Mouse (Mus musculus) kidney, embryonic 16.5 days (tissue): ENCODE results near the gene Vmn2r7. TPM values are rescaled to one million over a fixed set of nuclear protein-coding genes. Genes with fewer than 3 reads are reported as not detected.
"Not testable (repeated sequence)": the region's sequence is repeated elsewhere in the genome, so short reads cannot be mapped to it uniquely, and the experiment has no call there.

Source experiments
- ATAC-seq: fragments of 200-750 bp; cut with Nextera tagmentation; 2 replicates; pipeline ENCODE4 v1.8.0; 2017; ENCODE audit warnings: moderate TSS enrichment; ENCODE audit not compliant: low FRiP score, low TSS enrichment
- H3K27ac ChIP-seq: fragments of 300-500 bp; sonication (generic); 2 replicates; pipeline ENCODE4 v1.5.1; 2014; ENCODE audit warnings: low read length
- H3K27me3 ChIP-seq: fragments of 300-500 bp; sonication (generic); 2 replicates; pipeline ENCODE4 v1.6.1; 2014; ENCODE audit warnings: low read length, control low read depth, mixed read lengths; ENCODE audit not compliant: insufficient read depth
- H3K36me3 ChIP-seq: fragments of 300-500 bp; sonication (generic); 2 replicates; pipeline ENCODE4 v1.6.1; 2014; ENCODE audit warnings: low read length, control low read depth, mixed read lengths; ENCODE audit not compliant: insufficient read depth
- H3K4me1 ChIP-seq: fragments of 300-500 bp; sonication (generic); 2 replicates; pipeline ENCODE4 v1.6.1; 2014; ENCODE audit warnings: low read length, control low read depth, mixed read lengths; ENCODE audit not compliant: insufficient read depth
- H3K4me2 ChIP-seq: fragments of 300-500 bp; sonication (generic); replicated peaks from 2 replicates; pipeline ENCODE4 v1.6.1; 2014; ENCODE audit warnings: low read depth, low read length
- H3K4me3 ChIP-seq: fragments of 300-500 bp; sonication (generic); 2 replicates; pipeline ENCODE4 v1.5.1; 2014; ENCODE audit warnings: mild to moderate bottlenecking, low read length
- H3K9ac ChIP-seq: fragments of 300-500 bp; sonication (generic); replicated peaks from 2 replicates; pipeline ENCODE4 v1.6.1; 2014; ENCODE audit warnings: low read length
- H3K9me3 ChIP-seq: fragments of 300-500 bp; sonication (generic); 2 replicates; pipeline ENCODE4 v1.6.1; 2016; ENCODE audit warnings: low read length, control low read depth
- WGBS: fragments of 180-500 bp; shearing (Covaris S2); extraction: QIAGEN DNeasy Blood & Tissue Kit; methylation state at CpG from one replicate; pipeline ENCODE4 v1.1.7; 2014; 5-methylcytosine and 5-hydroxymethylcytosine counted together
- polyA plus RNA-seq: library from polyadenylated mRNA; unstranded; fragments of >200 nt; fragmentation: Nextera tagmentation; extraction: Ambion mirVana; gene quantifications from 2 replicates; pipeline ENCODE4 v1.2.1, GENCODE M21; 2015

Gene Vmn2r7
- polyA plus RNA-seq, 1 experiment from 2014 or later = not detected

- H3K4me3 ChIP-seq = no peak overlapping the region
- no peaks in the 10 kb centered on the region for H3K4me1 ChIP-seq
- H3K9me3 ChIP-seq = no peaks in the 10 kb centered on the region
- no peak for ATAC-seq
- H3K9ac ChIP-seq = no peak overlapping the region
- WGBS = 63% methylated on average over 1 of the region's 1 CpGs
- no peak overlapping the region for H3K4me2 ChIP-seq
- no peaks in the 10 kb centered on the region for H3K27me3 ChIP-seq
- H3K36me3 ChIP-seq = no peaks in the 10 kb centered on the region
- no peak overlapping the region for H3K27ac ChIP-seq
Measured at GRCm38 (mm10) chr3:64772132-64772531, 72.4 kb downstream of the Vmn2r7 start.

GRCm38 (mm10) chr3:64756145-64756544 lies 88.4 kb downstream of the Vmn2r7 start:
- Histone ChIP-seq H3K4me3 (no peak overlapping the region), H3K36me3 (no peaks in the 10 kb centered on the region), H3K9ac (no peak overlapping the region), H3K9me3 (no peaks in the 10 kb centered on the region), H3K27ac (no peak overlapping the region), H3K27me3 (no peaks in the 10 kb centered on the region), H3K4me2 (no peak overlapping the region), H3K4me1 (no peaks in the 10 kb centered on the region)
- ATAC-seq = no peak
- 64% methylated on average over 2 of the region's 2 CpGs for WGBS

DNA sequence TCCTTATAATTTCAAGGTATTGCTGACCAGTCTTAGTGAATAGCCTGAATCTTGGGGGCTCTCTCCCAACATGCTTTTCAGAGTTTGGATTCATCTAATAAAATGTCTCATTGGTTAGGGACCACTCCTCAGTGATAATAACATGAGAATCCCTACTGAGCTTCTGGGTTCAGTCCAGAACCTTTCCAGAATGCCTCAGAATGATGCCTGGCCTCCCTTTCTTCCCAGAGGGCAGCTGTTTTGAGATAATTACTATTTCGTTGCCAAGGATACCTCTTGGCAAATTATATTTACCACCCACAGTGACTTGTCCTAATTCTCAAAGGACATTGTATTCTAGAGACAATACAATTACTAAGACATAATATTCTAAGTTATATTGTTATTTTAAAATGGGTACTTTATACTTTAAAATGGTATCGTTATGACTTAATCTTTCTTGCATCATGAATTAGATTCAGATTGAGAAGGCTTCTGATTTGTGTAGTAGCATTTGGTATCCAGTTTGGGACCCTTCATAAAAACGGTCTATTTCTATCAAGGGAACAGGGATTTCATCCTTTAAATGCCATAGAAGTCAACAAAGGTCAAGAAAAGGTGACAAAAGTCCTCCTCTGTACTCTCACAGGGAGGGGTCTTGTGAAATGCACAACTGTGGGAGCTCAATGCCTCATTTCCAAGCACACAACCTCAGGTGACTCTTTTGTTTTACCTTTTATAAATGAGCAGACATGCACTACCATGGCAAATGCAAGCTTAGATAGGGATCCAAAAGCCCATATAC lies 117.2 kb downstream of the Vmn2r7 start:
- H3K27me3 ChIP-seq, ATAC-seq, H3K36me3 ChIP-seq, H3K4me3 ChIP-seq, H3K4me2 ChIP-seq, H3K27ac ChIP-seq, H3K9ac ChIP-seq, H3K9me3 ChIP-seq, H3K4me1 ChIP-seq: not testable (repeated sequence)
- WGBS = 79% methylated on average over 3 of the region's 3 CpGs

DNA sequence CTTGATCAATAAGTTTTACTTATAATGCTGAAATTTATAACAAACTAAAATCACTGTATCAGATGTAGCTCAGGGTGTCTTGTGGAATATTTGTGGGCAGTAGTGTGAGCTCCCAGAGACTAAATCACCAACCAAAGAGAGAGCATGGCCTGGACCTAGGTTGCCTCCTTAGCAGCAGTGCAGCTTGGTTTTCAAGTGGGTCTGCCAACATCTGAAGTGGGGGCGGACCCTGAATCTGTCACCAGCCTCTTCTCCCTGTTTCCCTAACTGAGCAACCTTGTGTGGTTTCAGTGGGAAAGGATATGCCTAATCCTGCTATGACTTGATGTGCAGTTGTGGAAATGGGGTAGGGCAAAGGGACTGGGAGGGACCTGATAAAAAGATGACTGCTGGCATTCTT lies 118.8 kb downstream of the Vmn2r7 start:
- not testable (repeated sequence) for ATAC-seq, H3K9ac ChIP-seq, H3K27ac ChIP-seq, H3K36me3 ChIP-seq, H3K4me3 ChIP-seq, H3K4me2 ChIP-seq, H3K9me3 ChIP-seq, H3K27me3 ChIP-seq, H3K4me1 ChIP-seq
- WGBS = 96% methylated on average over 1 of the region's 1 CpGs

DNA sequence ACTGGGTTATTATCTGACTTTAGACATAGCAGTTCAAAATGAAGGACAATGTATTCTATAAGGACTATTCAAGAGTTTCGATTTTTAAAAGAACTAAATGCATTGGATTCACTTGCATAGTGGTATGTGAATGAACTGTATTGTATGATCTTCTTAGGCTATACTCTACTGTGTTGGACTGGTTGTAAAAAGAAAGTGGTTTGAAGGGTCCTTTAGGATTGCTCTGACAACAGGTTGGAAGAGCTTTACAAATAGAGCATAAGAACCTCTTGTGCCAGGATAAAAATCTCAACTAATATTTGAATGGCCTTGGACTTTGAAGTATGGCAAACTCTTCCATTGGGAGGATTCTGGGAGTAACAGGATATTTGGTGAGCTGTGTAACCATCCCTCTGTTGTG lies 168.5 kb downstream of the Vmn2r7 start:
- WGBS = 84% methylated on average over 1 of the region's 1 CpGs
- not testable (repeated sequence) for ATAC-seq

More for the DNA sequence above, 168.5 kb downstream of the Vmn2r7 start:
- H3K27me3 ChIP-seq, H3K9me3 ChIP-seq, H3K4me3 ChIP-seq, H3K27ac ChIP-seq, H3K36me3 ChIP-seq, H3K9ac ChIP-seq, H3K4me2 ChIP-seq, H3K4me1 ChIP-seq: not testable (repeated sequence)
